Mouse (Mus musculus): ENCODE measurements at regions not wholly inside any gene's neighbourhood (a gene's known extent, or its start where the extent isn't known, plus 50 kb on each side); places are given as distances from the start of the nearest gene placed in this dataset.

DNA sequence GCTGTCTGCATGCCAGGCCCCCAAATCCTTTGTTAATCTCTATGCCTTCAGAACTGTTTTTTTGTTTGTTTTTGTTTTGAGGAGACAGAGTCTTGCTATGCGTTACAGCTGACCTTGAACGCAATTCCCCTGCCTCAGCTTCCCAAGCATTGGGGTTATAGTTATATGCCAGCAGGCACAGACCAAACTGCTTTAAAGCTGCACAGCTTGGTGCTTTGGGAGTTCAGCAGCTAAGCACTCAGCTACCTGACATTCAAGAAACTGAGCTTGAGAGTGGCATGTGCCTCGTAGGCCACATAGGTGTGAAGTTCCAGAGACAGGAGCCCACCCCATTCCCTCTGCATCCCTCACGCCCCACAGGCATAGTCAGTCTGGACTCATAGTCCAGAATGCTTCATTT, 229.5 kb upstream of the 4930535I16Rik start:
- Histone ChIP-seq H3K27me3 (ENCODE audit: insufficient read depth, low read length) (no peaks in the 10 kb centered on the region), H3K9me3 (ENCODE audit: low read length) (no peaks in the 10 kb centered on the region), H3K4me1 (ENCODE audit: insufficient read depth) (no peaks in the 10 kb centered on the region), H3K9ac (replicated peaks) (no peak overlapping the region), H3K4me2 (ENCODE audit: low read depth, low read length) (no peak overlapping the region), H3K4me3 (ENCODE audit: low read depth, low read length) (no peak overlapping the region), H3K27ac (ENCODE audit: low read depth) (no peak overlapping the region), H3K36me3 (replicated peaks; ENCODE audit: insufficient read depth, low read length) (no peaks in the 10 kb centered on the region)
- ATAC-seq (no peak), DNase-seq (no peak)
- WGBS (ENCODE audit: insufficient replicate concordance): 65% methylated on average over 4 of the region's 4 CpGs
- no peak for TF ChIP-seq CTCF (IDR thresholded peaks at IDR 0.05; ENCODE audit: low read depth)
- TF ChIP-seq EP300 (IDR thresholded peaks at IDR 0.05; ENCODE audit: low read depth): no peak

DNA sequence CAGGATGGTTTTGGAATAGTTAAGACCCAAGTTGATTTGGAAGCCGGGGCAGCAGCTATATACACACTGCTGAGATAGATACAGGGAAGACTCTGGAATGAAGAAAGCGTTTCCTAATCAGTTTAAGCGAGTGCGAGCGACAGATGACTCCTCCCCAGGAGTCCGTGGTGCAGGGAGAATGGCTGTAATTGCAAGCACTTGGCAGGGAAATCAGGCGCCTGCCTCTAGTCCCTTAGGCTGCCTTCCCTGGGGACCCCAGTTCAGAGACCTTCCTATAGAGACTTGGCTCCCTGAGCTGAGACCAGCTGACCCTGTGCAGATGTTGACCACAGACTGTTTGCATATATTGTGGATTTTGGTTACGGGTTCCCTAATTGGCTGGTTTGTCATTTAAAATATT, 228.3 kb upstream of the 4930535I16Rik start:
- TF ChIP-seq EP300 (IDR thresholded peaks at IDR 0.05; ENCODE audit: low read depth) (no peak), CTCF (IDR thresholded peaks at IDR 0.05; ENCODE audit: low read depth) (no peak)
- DNase-seq (no peak), ATAC-seq (no peak)
- H3K27ac ChIP-seq (ENCODE audit: low read depth): no peak overlapping the region
- 34% methylated on average over 8 of the region's 8 CpGs for WGBS (ENCODE audit: insufficient replicate concordance)
- H3K9ac ChIP-seq (replicated peaks): no peak overlapping the region
- no peaks in the 10 kb centered on the region for H3K36me3 ChIP-seq (replicated peaks; ENCODE audit: insufficient read depth, low read length)
- H3K9me3 ChIP-seq (ENCODE audit: low read length): no peaks in the 10 kb centered on the region
- H3K4me1 ChIP-seq (ENCODE audit: insufficient read depth): no peaks in the 10 kb centered on the region
- no peak overlapping the region for H3K4me2 ChIP-seq (ENCODE audit: low read depth, low read length)
- H3K4me3 ChIP-seq (ENCODE audit: low read depth, low read length): no peak overlapping the region
- no peaks in the 10 kb centered on the region for H3K27me3 ChIP-seq (ENCODE audit: insufficient read depth, low read length)

DNA sequence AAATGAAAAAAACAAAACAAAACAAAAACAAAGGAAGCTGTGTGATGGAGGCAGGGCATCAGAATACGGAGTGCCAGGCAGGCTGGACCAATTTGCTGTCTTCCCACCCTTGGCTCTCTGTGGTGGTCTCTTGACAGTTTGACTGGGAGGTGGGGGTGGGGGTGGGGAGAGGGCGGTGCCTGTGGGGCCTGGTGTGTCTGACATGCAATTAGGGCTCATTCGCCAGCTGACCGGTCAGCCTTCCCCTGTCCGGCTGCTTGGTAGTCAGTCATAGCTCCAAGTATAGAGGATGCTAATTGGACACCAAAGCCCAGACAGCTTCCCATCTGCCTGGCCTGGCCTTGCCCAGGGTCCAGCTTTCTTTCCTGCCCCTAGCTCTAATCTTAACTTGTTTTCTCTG, 225.8 kb upstream of the 4930535I16Rik start:
- H3K27ac ChIP-seq (ENCODE audit: low read depth): no peak overlapping the region
- no peaks in the 10 kb centered on the region for H3K9me3 ChIP-seq (ENCODE audit: low read length)
- TF ChIP-seq EP300 (IDR thresholded peaks at IDR 0.05; ENCODE audit: low read depth) (no peak), CTCF (IDR thresholded peaks at IDR 0.05; ENCODE audit: low read depth) (no peak)
- no peak for ATAC-seq
- H3K4me1 ChIP-seq (ENCODE audit: insufficient read depth): no peaks in the 10 kb centered on the region
- H3K27me3 ChIP-seq (ENCODE audit: insufficient read depth, low read length): no peaks in the 10 kb centered on the region
- H3K4me2 ChIP-seq (ENCODE audit: low read depth, low read length): no peak overlapping the region
- H3K9ac ChIP-seq (replicated peaks): no peak overlapping the region
- H3K4me3 ChIP-seq (ENCODE audit: low read depth, low read length): no peak overlapping the region
- WGBS (ENCODE audit: insufficient replicate concordance): 59% methylated on average over 5 of the region's 5 CpGs
- H3K36me3 ChIP-seq (replicated peaks; ENCODE audit: insufficient read depth, low read length): no peaks in the 10 kb centered on the region
- DNase-seq: no peak

DNA sequence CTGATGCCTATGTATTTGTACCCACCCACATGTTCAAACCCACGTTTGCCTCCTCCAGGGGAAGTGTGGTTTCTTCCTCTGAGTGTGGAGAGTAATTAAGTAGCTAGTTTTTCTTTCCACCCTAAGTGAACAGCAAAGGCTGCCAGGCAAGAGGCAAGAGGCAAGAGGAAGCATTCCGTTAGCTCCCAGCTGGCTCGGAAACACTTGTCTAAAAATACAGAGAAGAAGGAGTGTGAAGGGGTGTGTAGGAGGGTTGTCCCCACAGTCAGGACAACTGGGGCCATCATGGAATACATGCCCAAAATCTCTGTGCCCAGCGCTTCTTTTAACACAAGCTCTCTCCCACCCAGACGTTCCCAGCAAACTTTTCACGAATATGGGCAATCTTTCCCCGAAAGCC, 225.4 kb upstream of the 4930535I16Rik start:
- TF ChIP-seq EP300 (IDR thresholded peaks at IDR 0.05; ENCODE audit: low read depth) (no peak), CTCF (IDR thresholded peaks at IDR 0.05; ENCODE audit: low read depth) (no peak)
- H3K36me3 ChIP-seq (replicated peaks; ENCODE audit: insufficient read depth, low read length): no peaks in the 10 kb centered on the region
- no peak overlapping the region for H3K4me3 ChIP-seq (ENCODE audit: low read depth, low read length)
- H3K4me1 ChIP-seq (ENCODE audit: insufficient read depth): no peaks in the 10 kb centered on the region
- DNase-seq (no peak), ATAC-seq (no peak)
- WGBS (ENCODE audit: insufficient replicate concordance): 52% methylated on average over 7 of the region's 7 CpGs
- no peak overlapping the region for H3K4me2 ChIP-seq (ENCODE audit: low read depth, low read length)
- H3K27ac ChIP-seq (ENCODE audit: low read depth): no peak overlapping the region
- H3K9me3 ChIP-seq (ENCODE audit: low read length): no peaks in the 10 kb centered on the region
- no peaks in the 10 kb centered on the region for H3K27me3 ChIP-seq (ENCODE audit: insufficient read depth, low read length)
- H3K9ac ChIP-seq (replicated peaks): no peak overlapping the region

DNA sequence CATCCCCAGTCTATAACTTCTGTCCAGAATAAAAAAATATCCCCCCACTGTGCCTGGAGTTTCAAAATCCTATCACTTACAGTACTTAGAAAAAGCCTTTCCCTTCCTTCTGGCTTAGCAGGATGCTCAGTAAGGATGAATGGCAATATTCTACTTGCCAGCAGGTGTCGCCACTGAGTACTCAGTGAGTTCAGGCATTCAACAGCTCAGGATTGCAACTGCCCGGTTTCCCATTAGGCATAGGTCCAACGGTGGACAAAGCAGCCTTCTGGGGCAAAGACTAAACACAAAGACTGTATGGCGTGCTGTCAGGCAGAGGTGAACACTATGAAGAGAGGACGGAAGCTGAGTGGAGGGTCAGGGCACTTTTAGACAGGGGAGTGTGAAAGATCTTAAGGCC, 224.3 kb upstream of the 4930535I16Rik start:
- Histone ChIP-seq H3K36me3 (replicated peaks; ENCODE audit: insufficient read depth, low read length) (no peaks in the 10 kb centered on the region), H3K4me2 (ENCODE audit: low read depth, low read length) (no peak overlapping the region), H3K9me3 (ENCODE audit: low read length) (no peaks in the 10 kb centered on the region), H3K9ac (replicated peaks) (no peak overlapping the region), H3K4me1 (ENCODE audit: insufficient read depth) (no peaks in the 10 kb centered on the region), H3K4me3 (ENCODE audit: low read depth, low read length) (no peak overlapping the region), H3K27me3 (ENCODE audit: insufficient read depth, low read length) (no peaks in the 10 kb centered on the region), H3K27ac (ENCODE audit: low read depth) (no peak overlapping the region)
- TF ChIP-seq CTCF (IDR thresholded peaks at IDR 0.05; ENCODE audit: low read depth): peak; percentile 93
- TF ChIP-seq EP300 (IDR thresholded peaks at IDR 0.05; ENCODE audit: low read depth): no peak
- 9% methylated on average over 5 of the region's 5 CpGs for WGBS (ENCODE audit: insufficient replicate concordance)
- no peak for ATAC-seq
- peak; percentile 83 for DNase-seq

DNA sequence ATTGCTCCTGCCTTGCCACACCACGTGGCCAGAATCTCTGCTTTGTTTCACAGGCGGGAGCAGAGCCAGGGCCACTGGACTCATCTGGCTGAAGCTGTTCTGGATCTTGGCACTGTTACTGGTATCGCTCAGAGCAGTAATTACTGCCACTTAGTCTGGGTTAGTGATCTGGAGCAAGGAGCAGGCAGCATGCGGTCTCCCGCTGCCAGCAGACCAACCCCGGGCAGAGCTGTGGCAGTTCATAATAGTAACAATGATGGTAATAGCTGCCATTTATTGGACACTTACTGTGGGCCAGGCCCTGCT, 217.3 kb upstream of the 4930535I16Rik start:
- WGBS (ENCODE audit: insufficient replicate concordance): 72% methylated on average over 6 of the region's 6 CpGs
- no peaks in the 10 kb centered on the region for H3K27me3 ChIP-seq (ENCODE audit: insufficient read depth, low read length)
- ATAC-seq (no peak), DNase-seq (no peak)
- no peak overlapping the region for H3K9ac ChIP-seq (replicated peaks)
- no peak overlapping the region for H3K4me2 ChIP-seq (ENCODE audit: low read depth, low read length)
- no peak overlapping the region for H3K4me3 ChIP-seq (ENCODE audit: low read depth, low read length)
- H3K9me3 ChIP-seq (ENCODE audit: low read length): no peaks in the 10 kb centered on the region
- H3K27ac ChIP-seq (ENCODE audit: low read depth): no peak overlapping the region
- no peak for TF ChIP-seq EP300 (IDR thresholded peaks at IDR 0.05; ENCODE audit: low read depth)
- TF ChIP-seq CTCF (IDR thresholded peaks at IDR 0.05; ENCODE audit: low read depth): no peak
- H3K36me3 ChIP-seq (replicated peaks; ENCODE audit: insufficient read depth, low read length): no peaks in the 10 kb centered on the region
- no peaks in the 10 kb centered on the region for H3K4me1 ChIP-seq (ENCODE audit: insufficient read depth)

All from liver, postnatal 0 days (tissue).